Mouse (Mus musculus) midbrain, embryonic 10.5 days (tissue): ENCODE data around the gene Mip. TPM values are rescaled to one million over a fixed set of nuclear protein-coding genes. Genes with fewer than 3 reads are reported as not detected.

Experiments
- DNase-seq: peaks from one replicate; pipeline ENCODE4 v3.0.0-alpha.2; 2017; ENCODE audit warnings: low spot score
- H3K27ac ChIP-seq: fragments of 300-500 bp; sonication (generic); replicated peaks from 2 replicates; pipeline ENCODE4 v1.5.1; 2016; ENCODE audit warnings: mild to moderate bottlenecking
- H3K27me3 ChIP-seq: fragments of 300-500 bp; sonication (generic); 2 replicates; pipeline ENCODE4 v1.6.1; 2016; ENCODE audit warnings: low read depth, mild to moderate bottlenecking; ENCODE audit not compliant: poor library complexity, severe bottlenecking
- H3K36me3 ChIP-seq: fragments of 300-500 bp; sonication (generic); 2 replicates; pipeline ENCODE4 v1.6.1; 2016; ENCODE audit warnings: mild to moderate bottlenecking, moderate library complexity
- H3K4me1 ChIP-seq: fragments of 300-500 bp; sonication (generic); 2 replicates; pipeline ENCODE4 v1.6.1; 2016
- H3K4me3 ChIP-seq: fragments of 300-500 bp; sonication (generic); 2 replicates; pipeline ENCODE4 v1.5.1; 2016; ENCODE audit warnings: mild to moderate bottlenecking, moderate library complexity
- H3K9me3 ChIP-seq: fragments of 300-500 bp; sonication (generic); replicated peaks from 2 replicates; pipeline ENCODE4 v1.6.1; 2016; ENCODE audit warnings: mild to moderate bottlenecking
- WGBS: fragments of 180-500 bp; shearing (Covaris S2); methylation state at CpG from one replicate; pipeline ENCODE4 v1.1.7; 2016; 5-methylcytosine and 5-hydroxymethylcytosine counted together
- polyA plus RNA-seq: library from polyadenylated mRNA; unstranded; fragments of >200 nt; fragmentation: Nextera tagmentation; extraction: Ambion mirVana; gene quantifications from 2 replicates; pipeline ENCODE4 v1.2.1, GENCODE M21; 2016

Gene Mip
- polyA plus RNA-seq, 1 experiment from 2014 or later = 0.21 TPM

DNA sequence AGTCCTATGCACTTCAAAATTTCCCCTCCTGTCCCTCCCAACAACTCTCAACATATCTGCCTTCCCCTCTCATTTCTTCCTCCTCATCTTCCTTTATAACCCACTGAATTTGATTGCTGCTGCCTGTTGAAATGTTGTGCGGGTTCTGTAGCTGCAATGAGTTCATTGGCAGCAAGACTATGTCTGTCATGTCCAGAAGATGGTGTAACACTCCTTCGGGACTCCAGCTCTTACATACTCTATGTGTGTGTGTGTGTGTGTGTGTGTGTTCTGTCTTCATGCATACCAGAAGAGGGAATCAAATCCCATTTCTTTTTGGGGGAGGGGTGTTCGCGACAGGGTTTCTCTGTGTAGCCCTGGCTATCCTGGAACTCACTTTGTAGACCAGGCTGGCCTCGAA is 10.7 kb upstream of the Mip start:
- peaks cover 4% of the 10 kb centered on the region; the same call in 1 of the 2 replicates for H3K36me3 ChIP-seq
- H3K27ac ChIP-seq = no peak overlapping the region
- no peak for DNase-seq
- H3K4me3 ChIP-seq = no peak overlapping the region
- 90% methylated on average over 5 of the region's 5 CpGs for WGBS
- peaks cover 20% of the 10 kb centered on the region for H3K4me1 ChIP-seq
- H3K9me3 ChIP-seq = no peaks in the 10 kb centered on the region
- H3K27me3 ChIP-seq = peaks cover 23% of the 10 kb centered on the region

DNA sequence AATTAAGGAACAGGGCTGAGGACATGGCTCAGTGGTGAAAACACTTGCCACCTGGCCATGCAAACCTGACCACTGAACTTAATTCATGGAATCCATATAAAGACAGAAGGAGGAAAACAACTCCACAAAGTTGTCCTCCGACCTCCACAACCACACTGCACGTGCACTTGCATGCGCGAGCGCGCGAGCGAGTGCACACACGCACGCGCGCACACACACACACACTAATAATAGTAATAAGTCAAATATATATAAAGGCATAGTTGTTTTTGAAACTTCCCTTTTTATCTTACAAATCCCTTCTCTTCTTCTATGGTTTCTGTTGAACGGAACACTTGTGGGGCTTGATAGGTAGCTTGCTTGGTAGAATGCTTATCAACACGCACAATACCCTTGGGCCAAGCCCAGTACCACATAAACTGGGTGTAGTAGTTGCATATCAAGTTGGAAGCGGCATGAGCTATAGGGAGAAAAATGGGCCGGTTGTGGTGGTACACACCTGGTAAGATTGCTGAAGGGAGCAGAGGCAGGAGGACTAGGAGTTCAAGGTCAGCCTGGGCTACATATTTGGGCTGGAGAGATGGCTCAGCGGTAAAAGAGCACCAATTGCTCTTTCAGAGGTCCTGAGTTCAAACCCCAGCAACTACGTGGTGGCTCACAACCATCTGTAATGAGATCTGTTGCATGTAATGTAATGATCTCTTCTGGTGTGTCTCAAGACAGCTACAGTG is 7.1 kb upstream of the Mip start:
- H3K4me3 ChIP-seq = no peak overlapping the region
- no peak for DNase-seq
- 95% methylated on average over 18 of the region's 18 CpGs for WGBS
- H3K27me3 ChIP-seq = peaks cover 16% of the 10 kb centered on the region
- no peaks in the 10 kb centered on the region for H3K36me3 ChIP-seq
- peaks cover 3% of the 10 kb centered on the region for H3K4me1 ChIP-seq
- no peak overlapping the region for H3K27ac ChIP-seq
- H3K9me3 ChIP-seq = no peaks in the 10 kb centered on the region

DNA sequence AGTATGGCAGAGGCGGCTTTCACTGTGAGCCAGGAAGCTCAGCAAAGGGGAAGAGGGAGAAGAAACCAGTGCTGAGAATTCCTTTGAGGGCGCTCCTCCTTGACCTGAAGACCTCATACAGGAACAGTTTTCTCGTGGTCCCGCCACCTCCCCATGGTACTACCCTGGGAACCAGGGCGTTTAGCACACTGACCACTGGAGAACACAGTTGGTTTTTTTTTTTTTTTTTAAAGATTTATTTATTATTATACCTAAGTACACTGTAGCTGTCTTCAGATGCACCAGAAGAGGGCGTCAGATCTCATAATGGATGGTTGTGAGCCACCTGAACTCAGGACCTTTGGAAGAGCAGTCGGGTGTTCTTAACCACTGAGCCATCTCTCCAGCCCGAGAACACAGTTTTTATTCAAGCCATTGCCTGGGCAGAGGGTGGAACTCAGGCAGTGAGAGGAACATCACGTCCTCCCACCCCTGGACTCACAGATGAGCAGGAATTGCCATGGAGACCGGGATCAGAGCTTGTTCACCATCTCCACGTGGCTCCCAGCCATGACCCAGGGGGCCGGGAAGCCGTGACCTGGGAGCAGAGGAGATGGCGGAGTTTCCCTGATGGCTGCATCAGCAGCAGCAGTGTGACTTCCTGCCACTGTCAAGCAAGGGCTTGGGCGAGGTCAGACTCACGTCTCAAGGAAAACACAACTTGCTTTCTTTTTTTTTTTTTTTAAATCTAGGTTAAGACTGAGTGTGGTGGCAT is 3.9 kb upstream of the Mip start:
- H3K27me3 ChIP-seq = no peaks in the 10 kb centered on the region
- H3K36me3 ChIP-seq = no peaks in the 10 kb centered on the region
- no peaks in the 10 kb centered on the region for H3K9me3 ChIP-seq
- DNase-seq = no peak
- H3K4me1 ChIP-seq = peaks cover 24% of the 10 kb centered on the region
- WGBS = 66% methylated on average over 16 of the region's 16 CpGs
- no peak overlapping the region for H3K4me3 ChIP-seq
- no peak overlapping the region for H3K27ac ChIP-seq

DNA sequence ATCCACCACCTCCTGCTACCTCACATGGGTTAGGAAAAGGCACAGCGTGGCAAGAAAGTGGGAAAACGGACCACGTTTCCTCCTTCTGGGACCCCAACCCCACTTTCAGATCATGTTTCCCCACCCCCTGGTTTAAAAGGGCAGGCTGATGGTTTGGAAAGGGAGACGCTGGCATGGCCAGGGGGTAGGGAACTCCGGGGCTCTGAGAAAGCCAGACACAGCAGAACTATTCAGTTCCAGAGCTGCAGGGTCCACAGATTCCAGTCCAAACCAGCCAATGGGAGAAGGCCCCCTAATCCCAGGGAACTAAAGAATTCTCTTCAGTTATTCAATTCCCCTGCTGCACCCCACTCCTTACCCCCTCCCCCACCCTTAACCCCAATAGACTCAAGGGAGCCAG is 574 bp upstream of the Mip start:
- no peak for DNase-seq
- 43% methylated on average over 5 of the region's 5 CpGs for WGBS
- Histone ChIP-seq H3K4me3 (no peak overlapping the region), H3K27me3 (no peaks in the 10 kb centered on the region), H3K27ac (peak overlapping the region; percentile 52), H3K9me3 (no peaks in the 10 kb centered on the region), H3K36me3 (no peaks in the 10 kb centered on the region), H3K4me1 (peaks cover 25% of the 10 kb centered on the region)

DNA sequence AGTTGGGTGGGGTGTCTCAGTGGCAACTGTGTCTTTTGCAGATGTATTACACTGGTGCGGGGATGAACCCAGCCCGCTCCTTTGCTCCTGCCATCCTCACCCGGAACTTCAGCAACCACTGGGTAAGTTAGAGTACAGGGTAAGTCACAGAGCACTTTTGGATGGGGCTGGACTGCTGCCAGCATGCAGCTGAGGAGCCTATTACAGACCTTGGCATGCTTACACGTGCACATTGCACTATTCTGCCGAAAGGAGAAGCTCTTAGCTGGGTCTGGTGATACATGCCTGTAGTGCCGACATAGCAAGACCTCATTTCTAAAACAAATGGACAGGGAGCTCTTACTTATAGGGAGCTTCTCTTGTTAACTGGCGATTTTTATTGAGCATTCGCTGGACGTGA is 2.0 kb downstream of the Mip start:
- no peak for DNase-seq
- Histone ChIP-seq H3K27me3 (no peaks in the 10 kb centered on the region), H3K4me1 (peaks cover 38% of the 10 kb centered on the region), H3K27ac (no peak overlapping the region), H3K36me3 (no peaks in the 10 kb centered on the region), H3K9me3 (no peaks in the 10 kb centered on the region), H3K4me3 (no peak overlapping the region)
- WGBS = 89% methylated on average over 9 of the region's 9 CpGs

DNA sequence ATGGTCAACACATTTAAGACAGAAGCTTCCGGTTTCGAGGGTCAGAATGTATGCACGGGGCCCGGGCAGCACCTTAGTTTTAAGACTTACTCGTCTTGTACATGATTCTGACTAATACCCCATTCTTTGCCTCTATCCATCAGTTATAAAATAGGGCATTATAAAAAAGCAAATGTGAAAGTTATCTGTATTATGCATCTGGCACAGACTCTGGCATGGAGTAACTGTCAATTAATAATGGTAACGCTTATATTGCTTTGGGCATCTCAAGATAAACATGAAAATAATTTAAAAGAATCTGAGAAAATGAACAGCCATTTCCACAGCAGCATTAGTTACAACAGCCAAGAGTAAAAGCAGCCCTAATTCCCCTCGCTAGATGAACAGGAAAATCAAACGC is 2.4 kb downstream of the Mip start:
- Histone ChIP-seq H3K9me3 (no peaks in the 10 kb centered on the region), H3K36me3 (no peaks in the 10 kb centered on the region), H3K4me1 (peaks cover 42% of the 10 kb centered on the region), H3K27ac (no peak overlapping the region), H3K27me3 (no peaks in the 10 kb centered on the region), H3K4me3 (no peak overlapping the region)
- no peak for DNase-seq
- 94% methylated on average over 8 of the region's 8 CpGs for WGBS

DNA sequence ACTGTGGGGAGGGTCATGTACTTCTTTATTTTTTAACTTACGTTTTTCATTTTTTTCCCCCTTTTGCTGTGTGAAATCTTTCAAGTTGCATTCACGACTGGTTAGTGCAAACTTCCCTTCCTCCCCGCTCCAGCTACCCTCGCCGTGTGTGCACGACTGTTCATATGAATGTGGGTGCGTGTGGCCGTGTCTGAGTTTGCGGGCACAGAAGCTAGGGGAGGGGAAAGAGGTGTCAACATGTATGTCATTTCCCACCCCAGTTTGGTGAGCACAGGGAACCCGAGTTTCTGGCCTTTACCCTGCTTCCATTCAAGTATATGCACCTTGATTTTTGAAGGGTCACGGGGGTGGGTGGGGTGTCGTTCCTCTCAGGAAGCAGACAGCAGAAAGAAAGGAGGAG is 4.9 kb downstream of the Mip start:
- DNase-seq = no peak
- Histone ChIP-seq H3K36me3 (peaks cover 13% of the 10 kb centered on the region), H3K4me3 (no peak overlapping the region; the same call in 1 of the 2 replicates), H3K27me3 (no peaks in the 10 kb centered on the region), H3K27ac (peak overlapping the region; percentile 99; the same call in 1 of the 2 replicates), H3K9me3 (no peaks in the 10 kb centered on the region), H3K4me1 (peaks cover 43% of the 10 kb centered on the region)
- WGBS = 83% methylated on average over 12 of the region's 12 CpGs

DNA sequence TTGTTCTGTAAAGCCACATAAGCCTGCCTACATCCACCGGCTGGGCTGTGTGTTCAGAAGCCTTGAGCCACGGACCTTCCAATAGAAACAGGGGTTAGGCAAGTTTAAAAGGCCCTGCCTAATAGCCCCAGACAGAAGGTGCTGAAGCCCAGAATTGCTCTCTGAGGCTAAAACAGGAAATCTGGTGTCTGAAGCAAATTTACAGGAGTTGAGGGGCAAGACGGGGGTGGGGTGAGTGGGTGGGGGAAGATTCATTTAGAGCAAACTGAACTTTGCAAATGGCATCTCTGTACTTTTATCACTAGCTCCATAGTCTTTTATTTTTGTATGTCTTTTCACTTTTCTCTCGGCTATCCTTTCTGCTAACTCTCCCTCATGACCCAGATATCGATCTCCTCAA is 5.5 kb downstream of the Mip start:
- peaks cover 42% of the 10 kb centered on the region for H3K4me1 ChIP-seq
- DNase-seq = no peak
- 27% methylated on average over 5 of the region's 5 CpGs for WGBS

DNA sequence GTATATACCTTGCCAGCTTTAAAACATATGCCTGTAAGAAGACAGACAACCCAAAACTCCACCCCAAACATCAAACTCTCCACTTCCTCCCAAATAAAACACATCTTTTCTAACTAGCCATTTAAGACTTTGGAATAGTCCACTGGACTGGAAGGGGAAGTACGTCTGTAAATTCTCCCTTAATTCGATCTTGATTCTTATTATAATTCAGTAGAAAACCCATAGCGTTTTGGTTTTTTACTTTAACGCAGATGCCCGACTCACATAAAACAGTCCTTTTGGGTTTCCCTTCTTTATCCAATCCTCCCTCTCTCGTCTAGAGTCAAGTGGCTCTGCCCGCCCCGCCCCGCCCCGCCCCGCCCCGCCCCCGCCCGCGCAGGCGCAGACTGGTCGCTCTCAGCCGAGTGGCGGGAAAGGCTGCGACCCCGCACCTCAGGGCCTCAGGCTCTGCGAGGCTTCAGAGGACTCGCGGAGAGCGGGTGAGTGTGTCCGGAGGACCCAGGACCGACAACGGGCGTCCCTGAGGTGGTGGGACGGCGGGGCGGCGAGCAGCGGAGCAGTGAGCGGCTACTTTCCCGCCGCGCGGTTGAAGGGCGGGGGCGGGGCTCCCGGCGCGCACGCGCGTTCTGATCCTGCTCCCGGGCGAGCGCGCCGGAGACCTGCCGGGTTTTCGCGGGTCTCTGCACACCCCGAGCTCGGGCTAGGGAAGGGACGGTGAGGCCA is 6.2 kb downstream of the Mip start, which contains the start of gene Timeless:
Gene Timeless (plus strand): TSS at position 369 of the 723 bp plus-strand sequence.
- Histone ChIP-seq H3K4me1 (peaks cover 38% of the 10 kb centered on the region), H3K36me3 (peaks cover 16% of the 10 kb centered on the region), H3K27ac (peak within 1 kb of the TSS; percentile 99), H3K27me3 (no peaks in the 10 kb centered on the region), H3K4me3 (peak within 1 kb of the TSS; percentile 78), H3K9me3 (no peaks in the 10 kb centered on the region)
- whole genome bisulfite sequencing = under 1% methylated on average over 58 of the region's 58 CpGs
- peak; percentile 88 for DNase-seq

More for the DNA sequence above, 5.5 kb downstream of the Mip start:
- Histone ChIP-seq H3K27me3 (no peaks in the 10 kb centered on the region), H3K36me3 (peaks cover 14% of the 10 kb centered on the region), H3K27ac (peak overlapping the region; percentile 99), H3K9me3 (no peaks in the 10 kb centered on the region), H3K4me3 (peak overlapping the region; percentile 78)

DNA sequence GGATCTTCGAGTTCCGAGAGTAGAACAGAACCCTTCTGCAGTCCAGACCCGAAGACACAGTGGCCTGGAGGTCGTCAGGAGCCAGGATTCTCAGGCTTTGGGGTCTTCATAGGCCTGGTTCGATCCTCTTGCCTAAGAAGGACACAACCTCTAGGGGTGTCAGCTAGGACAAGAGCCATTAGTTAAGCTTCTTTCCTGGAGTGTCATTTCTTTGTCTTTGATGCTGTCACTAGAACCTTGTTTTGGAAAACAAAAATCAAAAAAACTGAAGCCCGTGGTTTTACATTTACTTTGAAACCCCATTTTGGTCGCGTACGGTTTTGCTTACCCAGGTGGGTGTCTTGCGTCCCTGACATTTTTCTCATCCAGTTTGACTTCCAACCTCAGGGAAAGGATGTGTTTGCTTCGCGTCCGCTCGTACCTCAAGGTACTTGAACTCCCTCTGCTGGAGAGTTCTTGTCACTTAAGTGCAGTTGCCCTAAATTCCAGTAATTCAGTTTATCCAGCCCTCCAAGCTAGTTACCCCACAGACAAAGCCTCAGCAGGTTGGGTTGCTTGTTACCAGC is 6.9 kb downstream of the Mip start:
- H3K27me3 ChIP-seq = no peaks in the 10 kb centered on the region
- H3K4me3 ChIP-seq = peak overlapping the region; percentile 78
- H3K27ac ChIP-seq = peak overlapping the region; percentile 99
- H3K4me1 ChIP-seq = peaks cover 38% of the 10 kb centered on the region
- H3K36me3 ChIP-seq = peaks cover 17% of the 10 kb centered on the region
- H3K9me3 ChIP-seq = no peaks in the 10 kb centered on the region
- under 1% methylated on average over 14 of the region's 14 CpGs for WGBS
- peak; percentile 66 for DNase-seq

DNA sequence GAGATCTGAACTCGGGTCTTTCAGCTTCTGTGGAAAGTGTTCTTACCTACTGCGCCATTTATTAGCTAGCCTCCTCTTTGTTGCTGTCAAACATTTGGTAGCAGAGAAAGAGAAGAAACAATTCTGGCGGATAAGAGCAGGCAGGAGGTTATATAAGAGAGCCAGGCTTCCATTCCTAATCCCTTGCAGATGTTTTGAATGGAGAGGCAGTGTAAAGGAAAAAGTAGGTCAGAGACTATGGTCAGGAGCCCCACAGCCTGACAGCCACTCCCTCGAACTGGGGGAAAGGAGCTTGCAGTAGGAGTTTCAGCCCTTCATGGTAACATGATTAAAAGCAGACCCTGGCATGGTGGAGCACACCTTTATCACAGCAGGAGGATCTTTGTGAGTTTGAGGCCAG is 10.7 kb downstream of the Mip start:
- peaks cover 53% of the 10 kb centered on the region for H3K36me3 ChIP-seq
- H3K4me3 ChIP-seq = no peak overlapping the region
- no peak for DNase-seq
- H3K4me1 ChIP-seq = peaks cover 31% of the 10 kb centered on the region
- H3K27me3 ChIP-seq = no peaks in the 10 kb centered on the region
- no peaks in the 10 kb centered on the region for H3K9me3 ChIP-seq
- no peak overlapping the region for H3K27ac ChIP-seq
- 63% methylated on average over 4 of the region's 4 CpGs for WGBS

DNA sequence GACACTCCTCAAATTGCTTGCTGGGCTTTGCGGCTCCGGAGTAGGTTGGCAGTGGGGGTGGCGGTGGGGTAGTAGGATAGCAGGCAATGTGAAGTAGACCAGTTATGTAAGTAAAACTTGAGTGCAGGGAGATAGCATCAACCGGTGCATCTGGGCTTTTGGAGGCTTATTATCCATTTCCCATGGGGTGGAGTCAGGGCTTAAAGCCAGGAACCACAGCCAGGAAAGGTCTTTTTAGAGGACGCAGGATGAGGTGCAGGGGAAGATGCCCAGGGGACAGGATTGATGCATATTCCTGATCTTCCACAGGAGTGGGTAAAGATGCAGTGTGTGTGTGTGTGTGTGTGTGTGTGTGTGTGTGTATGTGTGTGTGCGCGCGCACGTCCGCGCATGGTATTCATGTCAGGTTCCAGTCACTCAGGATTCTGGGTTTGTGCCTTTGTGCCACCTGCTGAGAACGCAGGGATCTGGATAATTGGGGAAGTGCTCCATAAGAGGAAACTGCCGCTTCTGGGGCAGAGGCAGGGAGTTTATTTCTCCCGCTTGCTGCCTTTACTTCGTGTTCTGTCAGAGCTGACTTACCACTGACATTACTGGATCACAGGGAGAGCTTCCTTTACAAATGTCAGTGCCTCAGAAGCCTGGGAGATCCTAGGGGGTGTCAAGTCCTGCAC is 12.3 kb downstream of the Mip start:
- H3K27me3 ChIP-seq = no peaks in the 10 kb centered on the region
- peaks cover 25% of the 10 kb centered on the region for H3K4me1 ChIP-seq
- H3K36me3 ChIP-seq = peaks cover 70% of the 10 kb centered on the region
- no peak overlapping the region for H3K4me3 ChIP-seq
- no peak overlapping the region for H3K27ac ChIP-seq
- DNase-seq = no peak
- H3K9me3 ChIP-seq = no peaks in the 10 kb centered on the region
- 91% methylated on average over 15 of the region's 15 CpGs for WGBS
